Mouse (Mus musculus) myocyte (in vitro differentiated cells): ENCODE measurements around the gene Cd40lg.

Source experiments
- CEBPB ChIP-seq: IDR thresholded peaks from 2 replicates; pipeline ENCODE4 v1.6.1; 2011; ENCODE audit warnings: mild to moderate bottlenecking, moderate library complexity; ENCODE audit not compliant: poor library complexity, insufficient read depth, severe bottlenecking
- E2F4 ChIP-seq: IDR thresholded peaks from one replicate; pipeline ENCODE4 v1.6.1; 2011; ENCODE audit warnings: mild to moderate bottlenecking, control low read depth, moderate library complexity; ENCODE audit not compliant: insufficient read depth
- MAX ChIP-seq: IDR thresholded peaks from one replicate; pipeline ENCODE4 v1.6.1; 2011; ENCODE audit warnings: low read depth, mild to moderate bottlenecking, control low read depth
- MYOD1 ChIP-seq, 3 experiments: IDR thresholded peaks; one replicate each; pipeline ENCODE4 v1.6.1; 2011; ENCODE audit warnings: control low read depth in 2 of 3, low read depth in 2 of 3, mild to moderate bottlenecking in 2 of 3, moderate library complexity in 1 of 3; ENCODE audit not compliant: insufficient read length in 2 of 3, control insufficient read depth in 1 of 3
- MYOG ChIP-seq, 3 experiments: IDR thresholded peaks; one replicate each; pipeline ENCODE4 v1.6.1; 2011; ENCODE audit warnings: control low read depth in 2 of 3, low read depth in 2 of 3, mild to moderate bottlenecking in 2 of 3; ENCODE audit not compliant: insufficient read length in 2 of 3, control insufficient read depth in 1 of 3, insufficient read depth in 1 of 3
- POLR2A ChIP-seq: IDR thresholded peaks from one replicate; pipeline ENCODE4 v1.6.1; 2011; ENCODE audit warnings: low read depth, mild to moderate bottlenecking, control low read depth, moderate library complexity; ENCODE audit not compliant: insufficient read length
- POLR2AphosphoS2 ChIP-seq: IDR thresholded peaks from one replicate; pipeline ENCODE4 v1.6.1; 2011; ENCODE audit warnings: low read depth, control low read depth; ENCODE audit not compliant: insufficient read length
- REST ChIP-seq: IDR thresholded peaks from one replicate; pipeline ENCODE4 v1.6.1; 2011; ENCODE audit warnings: mild to moderate bottlenecking, control low read depth, moderate library complexity; ENCODE audit not compliant: insufficient read depth, insufficient read length
- SRF ChIP-seq: IDR thresholded peaks from one replicate; pipeline ENCODE4 v1.6.1; 2011; ENCODE audit warnings: low read depth; ENCODE audit not compliant: control insufficient read depth, insufficient read length
- TCF12 ChIP-seq: IDR thresholded peaks from one replicate; pipeline ENCODE4 v1.6.1; 2011; ENCODE audit warnings: mild to moderate bottlenecking, control low read depth; ENCODE audit not compliant: poor library complexity, insufficient read depth, severe bottlenecking
- TCF3 ChIP-seq: IDR thresholded peaks from one replicate; pipeline ENCODE4 v1.6.1; 2011; ENCODE audit warnings: low read depth, control low read depth; ENCODE audit not compliant: insufficient read length
- USF1 ChIP-seq: IDR thresholded peaks from one replicate; pipeline ENCODE4 v1.6.1; 2011; ENCODE audit warnings: low read depth, mild to moderate bottlenecking, control low read depth, moderate library complexity

GRCm38 (mm10) chrX:57196319-57196718 lies 15.6 kb upstream of the Cd40lg start:
- no peak for TF ChIP-seq MAX
- no peak for TF ChIP-seq REST
- no peak for TF ChIP-seq POLR2A
- no peak for TF ChIP-seq TCF12
- no peak for TF ChIP-seq SRF
- TF ChIP-seq USF1, result no peak
- no peak for TF ChIP-seq CEBPB
- TF ChIP-seq E2F4, result no peak
- no peak for TF ChIP-seq MYOD1 (IDR thresholded peaks at IDR 0.05; ENCODE audit: control insufficient read depth in 1 of 3, insufficient read length in 2 of 3, low read depth in 2 of 3)
- no peak for TF ChIP-seq POLR2AphosphoS2
- no peak for TF ChIP-seq MYOG (IDR thresholded peaks at IDR 0.05; ENCODE audit: control insufficient read depth in 1 of 3, insufficient read depth in 1 of 3, insufficient read length in 2 of 3, low read depth in 2 of 3)
- TF ChIP-seq TCF3, result no peak
